Mouse (Mus musculus) neural tube, embryonic 13.5 days (tissue): ENCODE measurements around the gene Fam13a. TPM values are rescaled to one million over a fixed set of nuclear protein-coding genes. Genes with fewer than 3 reads are reported as not detected.

Source experiments
- ATAC-seq: fragments of 200-750 bp; cut with Nextera tagmentation; 2 replicates; pipeline ENCODE4 v1.8.0; 2017; ENCODE audit warnings: low read depth, mild to moderate bottlenecking, moderate TSS enrichment, moderate library complexity
- H3K27ac ChIP-seq: fragments of 300-500 bp; sonication (generic); replicated peaks from 2 replicates; pipeline ENCODE4 v1.5.1; 2015; ENCODE audit warnings: moderate library complexity, mild to moderate bottlenecking, inconsistent platforms
- H3K27me3 ChIP-seq: fragments of 300-500 bp; sonication (generic); 2 replicates; pipeline ENCODE4 v1.6.1; 2015; ENCODE audit warnings: mild to moderate bottlenecking, inconsistent platforms
- H3K36me3 ChIP-seq: fragments of 300-500 bp; sonication (generic); 2 replicates; pipeline ENCODE4 v1.6.1; 2015; ENCODE audit warnings: mild to moderate bottlenecking, inconsistent platforms
- H3K4me1 ChIP-seq: fragments of 300-500 bp; sonication (generic); replicated peaks from 2 replicates; pipeline ENCODE4 v1.6.1; 2015; ENCODE audit warnings: inconsistent platforms
- H3K4me2 ChIP-seq: fragments of 300-500 bp; sonication (generic); 2 replicates; pipeline ENCODE4 v1.6.1; 2015; ENCODE audit warnings: inconsistent platforms, mild to moderate bottlenecking, moderate library complexity
- H3K4me3 ChIP-seq: fragments of 300-500 bp; sonication (generic); 2 replicates; pipeline ENCODE4 v1.5.1; 2015; ENCODE audit warnings: mild to moderate bottlenecking, inconsistent platforms
- H3K9ac ChIP-seq: fragments of 300-500 bp; sonication (generic); 2 replicates; pipeline ENCODE4 v1.6.1; 2015; ENCODE audit warnings: moderate library complexity, mild to moderate bottlenecking, inconsistent platforms
- H3K9me3 ChIP-seq: fragments of 300-500 bp; sonication (generic); 2 replicates; pipeline ENCODE4 v1.6.1; 2016; ENCODE audit warnings: inconsistent platforms
- WGBS: fragments of 180-500 bp; shearing (Covaris S2); methylation state at CpG from one replicate; pipeline ENCODE4 v1.1.7; 2015; 5-methylcytosine and 5-hydroxymethylcytosine counted together
- polyA plus RNA-seq: library from polyadenylated mRNA; unstranded; fragments of >200 nt; fragmentation: Nextera tagmentation; extraction: Ambion mirVana; gene quantifications from 2 replicates; pipeline ENCODE4 v1.2.1, GENCODE M21; 2015

The Fam13a gene
- polyA plus RNA-seq, 1 experiment from 2014 or later = 7.0 TPM

DNA sequence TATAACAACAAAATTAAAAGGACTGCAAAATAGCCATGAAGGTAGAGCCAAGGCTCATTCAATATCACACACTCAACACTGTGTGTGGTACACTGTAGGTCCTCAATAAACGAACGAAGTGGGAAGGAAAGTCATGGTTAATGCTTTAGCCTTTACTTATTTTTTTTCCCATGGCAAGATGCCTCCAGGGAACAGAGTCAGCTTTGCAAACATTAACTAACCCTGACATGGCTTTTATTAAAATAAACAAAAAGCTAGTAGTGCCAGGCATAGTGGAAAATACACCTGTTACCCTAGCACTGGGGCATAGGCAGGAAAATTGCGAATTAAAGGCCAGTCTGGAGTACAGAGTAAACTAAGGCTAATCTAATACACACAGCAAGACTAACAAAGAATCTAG lies 35.2 kb downstream of the Fam13a start:
- no peaks in the 10 kb centered on the region for H3K36me3 ChIP-seq
- no peaks in the 10 kb centered on the region for H3K4me1 ChIP-seq
- no peak overlapping the region for H3K4me3 ChIP-seq
- H3K27ac ChIP-seq = no peak overlapping the region
- H3K9ac ChIP-seq = no peak overlapping the region
- 71% methylated on average over 3 of the region's 3 CpGs for WGBS
- no peak overlapping the region for H3K4me2 ChIP-seq
- no peaks in the 10 kb centered on the region for H3K9me3 ChIP-seq
- H3K27me3 ChIP-seq = no peaks in the 10 kb centered on the region
- ATAC-seq = no peak

DNA sequence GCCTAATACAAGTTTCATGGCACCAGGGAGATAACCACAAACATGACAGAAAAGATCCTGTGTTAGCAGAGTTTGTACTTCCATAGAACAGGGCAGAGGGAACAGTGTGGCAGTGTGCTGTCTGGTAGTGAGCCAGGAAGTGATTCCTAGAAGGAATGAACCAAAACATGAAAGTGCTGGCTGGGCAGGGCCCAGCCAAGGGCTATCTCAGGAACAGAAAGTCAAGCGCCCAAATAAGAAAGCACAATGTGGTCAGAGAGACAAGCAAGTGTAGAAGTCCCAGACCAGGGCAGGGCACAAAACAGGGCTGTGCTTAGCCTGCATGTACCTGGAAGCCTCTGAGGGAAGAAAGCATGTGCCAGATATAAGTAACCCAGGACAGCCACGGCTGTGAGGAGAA lies 35.6 kb downstream of the Fam13a start:
- Histone ChIP-seq H3K4me3 (no peak overlapping the region), H3K36me3 (no peaks in the 10 kb centered on the region), H3K27me3 (no peaks in the 10 kb centered on the region), H3K27ac (no peak overlapping the region), H3K4me2 (no peak overlapping the region), H3K4me1 (no peaks in the 10 kb centered on the region), H3K9me3 (no peaks in the 10 kb centered on the region), H3K9ac (no peak overlapping the region)
- 77% methylated on average over 2 of the region's 2 CpGs for WGBS
- ATAC-seq = no peak

DNA sequence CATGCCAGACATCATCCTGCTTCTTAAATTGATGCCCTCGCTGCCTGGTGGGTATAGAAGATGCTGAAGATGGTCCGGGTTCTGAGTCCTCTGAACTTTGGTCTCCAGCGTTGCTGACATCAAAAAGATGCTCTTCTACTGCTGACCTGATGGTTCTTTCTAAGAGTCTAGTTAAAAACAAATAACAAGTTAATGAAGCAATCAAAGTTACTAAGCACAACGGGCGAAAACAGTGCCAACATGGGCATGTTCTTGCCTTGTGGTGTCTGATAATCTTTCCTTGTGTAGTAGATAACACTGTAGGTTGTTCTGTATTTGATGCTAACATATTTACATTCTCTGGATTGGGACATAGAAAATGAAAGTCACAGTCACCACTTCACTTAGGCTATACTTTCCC lies 37.2 kb downstream of the Fam13a start:
- H3K4me3 ChIP-seq = no peak overlapping the region
- no peaks in the 10 kb centered on the region for H3K4me1 ChIP-seq
- WGBS = 87% methylated on average over 5 of the region's 5 CpGs
- no peak overlapping the region for H3K27ac ChIP-seq
- no peaks in the 10 kb centered on the region for H3K27me3 ChIP-seq
- ATAC-seq = no peak
- no peak overlapping the region for H3K9ac ChIP-seq
- no peaks in the 10 kb centered on the region for H3K9me3 ChIP-seq
- H3K36me3 ChIP-seq = no peaks in the 10 kb centered on the region
- H3K4me2 ChIP-seq = no peak overlapping the region

GRCm38 (mm10) chr6:58985186-58985585 lies 39.2 kb downstream of the Fam13a start:
- Histone ChIP-seq H3K4me1 (no peaks in the 10 kb centered on the region), H3K4me3 (no peak overlapping the region), H3K27me3 (no peaks in the 10 kb centered on the region), H3K36me3 (no peaks in the 10 kb centered on the region), H3K9me3 (no peaks in the 10 kb centered on the region), H3K9ac (no peak overlapping the region), H3K27ac (no peak overlapping the region), H3K4me2 (no peak overlapping the region)
- 84% methylated on average over 8 of the region's 8 CpGs for WGBS
- no peak for ATAC-seq

- WGBS = 73% methylated on average over 2 of the region's 2 CpGs
- no peaks in the 10 kb centered on the region for H3K36me3 ChIP-seq
- ATAC-seq = no peak
- H3K4me1 ChIP-seq = no peaks in the 10 kb centered on the region
- no peak overlapping the region for H3K4me3 ChIP-seq
- no peak overlapping the region for H3K9ac ChIP-seq
- no peaks in the 10 kb centered on the region for H3K9me3 ChIP-seq
- H3K4me2 ChIP-seq = no peak overlapping the region
- H3K27ac ChIP-seq = no peak overlapping the region
- no peaks in the 10 kb centered on the region for H3K27me3 ChIP-seq
Measured at GRCm38 (mm10) chr6:58975249-58975648, 49.1 kb downstream of the Fam13a start.

GRCm38 (mm10) chr6:58974428-58974827 lies 49.9 kb downstream of the Fam13a start:
- no peak overlapping the region for H3K4me3 ChIP-seq
- no peak for ATAC-seq
- no peak overlapping the region for H3K9ac ChIP-seq
- H3K27me3 ChIP-seq = no peaks in the 10 kb centered on the region
- H3K4me2 ChIP-seq = no peak overlapping the region
- H3K4me1 ChIP-seq = no peaks in the 10 kb centered on the region
- WGBS = 89% methylated on average over 2 of the region's 2 CpGs
- no peaks in the 10 kb centered on the region for H3K36me3 ChIP-seq
- H3K27ac ChIP-seq = no peak overlapping the region
- no peaks in the 10 kb centered on the region for H3K9me3 ChIP-seq

DNA sequence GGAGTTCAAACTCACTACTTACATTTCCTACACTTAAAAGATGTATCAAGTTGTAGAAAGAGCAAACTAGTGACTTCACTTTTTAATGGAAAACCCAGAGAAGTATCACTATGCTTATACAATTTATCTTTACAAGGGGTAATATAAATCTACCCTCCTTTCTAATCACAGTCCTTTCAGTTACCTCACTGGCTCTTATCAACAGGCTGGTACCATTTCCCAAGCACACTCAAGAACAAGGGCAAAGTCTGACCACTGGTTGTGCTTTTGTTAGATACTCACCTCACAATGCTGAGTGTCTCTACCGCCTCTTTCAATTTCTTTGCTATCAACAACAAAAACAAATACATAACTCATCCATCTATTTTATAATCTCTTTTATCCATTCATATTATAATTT lies 51.5 kb downstream of the Fam13a start:
- 98% methylated on average over 1 of the region's 1 CpGs for WGBS
- Histone ChIP-seq H3K4me2 (no peak overlapping the region), H3K27me3 (no peaks in the 10 kb centered on the region), H3K9me3 (no peaks in the 10 kb centered on the region), H3K4me3 (no peak overlapping the region), H3K9ac (no peak overlapping the region), H3K36me3 (no peaks in the 10 kb centered on the region), H3K27ac (no peak overlapping the region), H3K4me1 (no peaks in the 10 kb centered on the region)
- no peak for ATAC-seq

GRCm38 (mm10) chr6:58968272-58968671 lies 56.1 kb downstream of the Fam13a start:
- no peaks in the 10 kb centered on the region for H3K36me3 ChIP-seq
- H3K27me3 ChIP-seq = no peaks in the 10 kb centered on the region
- H3K9me3 ChIP-seq = no peaks in the 10 kb centered on the region
- no peak overlapping the region for H3K9ac ChIP-seq
- H3K4me2 ChIP-seq = no peak overlapping the region
- H3K4me3 ChIP-seq = no peak overlapping the region
- 67% methylated on average over 3 of the region's 3 CpGs for whole genome bisulfite sequencing
- peaks cover 11% of the 10 kb centered on the region for H3K4me1 ChIP-seq
- H3K27ac ChIP-seq = no peak overlapping the region
- ATAC-seq = no peak

DNA sequence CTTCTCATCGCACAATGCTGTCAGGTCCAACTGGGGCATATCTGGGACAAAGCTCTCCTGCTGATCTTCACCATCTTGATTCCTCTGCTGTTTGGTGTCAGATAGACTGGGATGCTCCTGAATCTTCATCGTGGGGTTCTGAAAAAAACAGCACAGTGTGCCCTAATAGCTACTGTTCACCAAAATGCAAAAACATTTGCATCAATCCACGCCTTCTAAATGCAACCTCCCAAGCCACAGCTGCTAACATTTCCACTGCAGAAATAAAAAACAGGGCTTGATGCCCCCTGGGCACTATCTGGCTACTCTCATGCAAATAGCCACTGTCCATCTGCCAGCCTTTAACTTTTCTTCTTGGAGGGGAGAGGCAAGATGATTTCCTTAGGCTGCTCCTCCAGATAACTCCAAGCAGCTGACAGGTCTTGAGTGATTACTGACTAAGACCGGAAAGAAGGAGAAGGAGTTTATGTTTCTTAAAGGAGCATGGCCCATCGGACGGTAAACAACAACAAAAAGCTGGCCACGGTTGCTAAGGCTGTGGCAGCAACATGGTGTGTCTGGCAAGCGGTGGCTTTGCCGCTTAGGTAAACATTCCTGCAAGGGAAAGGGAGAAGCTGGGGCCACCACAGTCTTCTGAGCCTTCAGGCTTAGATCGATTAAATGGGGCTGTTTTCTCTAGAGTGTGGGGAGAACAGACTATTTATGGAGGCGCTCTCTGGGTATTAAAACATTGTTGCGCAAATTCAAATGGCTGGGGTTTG lies 59.1 kb downstream of the Fam13a start:
- H3K27ac ChIP-seq = no peak overlapping the region; the same call in 1 of the 2 replicates
- no peaks in the 10 kb centered on the region for H3K27me3 ChIP-seq
- peaks cover 11% of the 10 kb centered on the region for H3K4me1 ChIP-seq
- H3K36me3 ChIP-seq = no peaks in the 10 kb centered on the region
- peak overlapping the region; percentile 38 for H3K4me2 ChIP-seq
- ATAC-seq = peak; percentile 56
- WGBS = 28% methylated on average over 12 of the region's 12 CpGs
- H3K4me3 ChIP-seq = no peak overlapping the region
- no peak overlapping the region for H3K9ac ChIP-seq
- H3K9me3 ChIP-seq = no peaks in the 10 kb centered on the region

GRCm38 (mm10) chr6:58964565-58964964 lies 59.8 kb downstream of the Fam13a start:
- no peak overlapping the region for H3K4me2 ChIP-seq
- no peaks in the 10 kb centered on the region for H3K9me3 ChIP-seq
- H3K4me3 ChIP-seq = no peak overlapping the region
- H3K4me1 ChIP-seq = peaks cover 11% of the 10 kb centered on the region
- no peak overlapping the region for H3K9ac ChIP-seq
- ATAC-seq = no peak
- no peaks in the 10 kb centered on the region for H3K27me3 ChIP-seq
- no peaks in the 10 kb centered on the region for H3K36me3 ChIP-seq
- no peak overlapping the region for H3K27ac ChIP-seq

DNA sequence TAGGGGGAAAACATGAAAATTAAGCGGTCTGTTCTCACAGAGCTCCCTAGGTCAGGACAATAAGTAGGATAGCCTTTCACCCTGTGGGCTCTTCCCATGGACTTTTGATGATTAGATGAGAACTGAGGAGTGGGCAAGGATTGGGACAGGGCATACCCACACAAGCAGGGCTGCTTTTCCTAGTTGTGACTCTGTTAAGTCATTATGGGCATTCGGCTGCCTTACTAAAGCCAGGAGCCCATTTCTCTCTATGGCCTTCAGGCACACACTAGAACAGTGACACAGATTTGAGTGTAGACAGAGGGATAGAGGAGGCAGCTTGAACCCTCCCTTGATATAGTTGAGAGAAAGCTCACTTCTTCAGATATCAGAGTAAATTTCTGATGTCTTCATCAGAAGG lies 60.3 kb downstream of the Fam13a start:
- Histone ChIP-seq H3K4me1 (peaks cover 11% of the 10 kb centered on the region), H3K27ac (no peak overlapping the region), H3K9me3 (no peaks in the 10 kb centered on the region), H3K4me3 (no peak overlapping the region), H3K4me2 (no peak overlapping the region), H3K9ac (no peak overlapping the region), H3K36me3 (no peaks in the 10 kb centered on the region), H3K27me3 (no peaks in the 10 kb centered on the region)
- WGBS = 92% methylated on average over 2 of the region's 2 CpGs
- ATAC-seq = no peak

DNA sequence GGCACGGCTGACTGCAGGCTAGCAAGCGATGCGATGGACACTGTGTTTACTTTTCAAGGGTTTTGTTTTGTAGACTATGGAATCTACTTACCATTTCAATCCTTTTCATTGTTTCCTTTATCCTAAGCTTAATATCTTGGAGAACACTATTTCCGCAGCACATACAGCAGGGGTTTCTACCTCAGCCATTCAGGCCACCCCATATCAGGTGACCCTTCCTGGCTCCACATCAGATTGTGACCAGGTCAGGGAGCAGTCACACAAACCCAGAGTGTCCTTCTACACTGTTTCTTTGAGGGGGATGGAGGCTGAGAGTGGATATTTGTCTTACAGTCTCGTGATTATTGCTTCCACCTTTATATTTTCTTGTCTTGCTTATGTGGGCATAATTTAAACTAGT lies 61.7 kb downstream of the Fam13a start:
- Histone ChIP-seq H3K27ac (no peak overlapping the region), H3K27me3 (no peaks in the 10 kb centered on the region), H3K9ac (no peak overlapping the region), H3K9me3 (no peaks in the 10 kb centered on the region), H3K4me2 (no peak overlapping the region), H3K4me3 (no peak overlapping the region), H3K36me3 (no peaks in the 10 kb centered on the region), H3K4me1 (peaks cover 11% of the 10 kb centered on the region)
- no peak for ATAC-seq
- 89% methylated on average over 5 of the region's 5 CpGs for WGBS

GRCm38 (mm10) chr6:58960523-58960922 lies 63.8 kb downstream of the Fam13a start:
- peaks cover 7% of the 10 kb centered on the region for H3K4me1 ChIP-seq

More at GRCm38 (mm10) chr6:58960523-58960922, 63.8 kb downstream of the Fam13a start:
- H3K27me3 ChIP-seq = no peaks in the 10 kb centered on the region
- 92% methylated on average over 2 of the region's 2 CpGs for WGBS
- H3K4me3 ChIP-seq = no peak overlapping the region
- H3K9me3 ChIP-seq = no peaks in the 10 kb centered on the region
- no peak overlapping the region for H3K4me2 ChIP-seq
- no peak overlapping the region for H3K9ac ChIP-seq
- ATAC-seq = no peak
- H3K27ac ChIP-seq = no peak overlapping the region
- 0 out of 2 replicates have a peak, but pooled peaks cover 8% of the 10 kb centered on the region for H3K36me3 ChIP-seq
